Mouse (Mus musculus): ENCODE measurements around the gene Lnp1. TPM values are rescaled to one million over a fixed set of nuclear protein-coding genes. Genes with fewer than 3 reads are reported as not detected.
"Not testable (repeated sequence)": the region's sequence is repeated elsewhere in the genome, so short reads cannot be mapped to it uniquely, and the experiment has no call there.

The Lnp1 gene
- polyA plus RNA-seq (2015; fragmentation: Nextera tagmentation; extraction: Ambion mirVana), result 0.40 TPM in 1 of 2 replicates, not detected in the other

- Histone ChIP-seq H3K4me1 (replicated peaks; ENCODE audit: control insufficient read depth, insufficient read depth, low read length) (no peaks in the 10 kb centered on the region), H3K4me3 (ENCODE audit: low read length) (no peak within 1 kb of the TSS), H3K36me3 (ENCODE audit: control insufficient read depth, insufficient read depth, low read length) (no peaks in the 10 kb centered on the region), H3K27ac (ENCODE audit: low read length) (no peak within 1 kb of the TSS), H3K9me3 (ENCODE audit: control insufficient read depth, low read length) (no peaks in the 10 kb centered on the region), H3K4me2 (ENCODE audit: low read depth, low read length) (no peak within 1 kb of the TSS), H3K27me3 (ENCODE audit: control insufficient read depth, insufficient read depth, low read depth, low read length) (no peaks in the 10 kb centered on the region), H3K9ac (ENCODE audit: low read length) (no peak within 1 kb of the TSS)
- no peak for ATAC-seq (ENCODE audit: low read depth)
- 47% methylated on average over 3 of the region's 3 CpGs for WGBS
Measured at GRCm38 (mm10) chr16:56928023-56928422, at the start of gene Lnp1. Lnp1 (minus strand) TSS chr16:56928061.

GRCm38 (mm10) chr16:56974646-56975045 lies 46.8 kb upstream of the Lnp1 start:
- H3K4me2 ChIP-seq (ENCODE audit: low read depth, low read length), result no peak overlapping the region
- ATAC-seq (ENCODE audit: low read depth), result no peak
- H3K4me3 ChIP-seq (ENCODE audit: low read length), result no peak overlapping the region
- 29% methylated on average over 3 of the region's 3 CpGs for WGBS
- H3K27me3 ChIP-seq (ENCODE audit: control insufficient read depth, insufficient read depth, low read depth, low read length), result no peaks in the 10 kb centered on the region
- H3K36me3 ChIP-seq (ENCODE audit: control insufficient read depth, insufficient read depth, low read length), result no peaks in the 10 kb centered on the region
- H3K27ac ChIP-seq (ENCODE audit: low read length), result no peak overlapping the region
- no peaks in the 10 kb centered on the region for H3K4me1 ChIP-seq (replicated peaks; ENCODE audit: control insufficient read depth, insufficient read depth, low read length)
- H3K9ac ChIP-seq (ENCODE audit: low read length), result no peak overlapping the region
- no peaks in the 10 kb centered on the region for H3K9me3 ChIP-seq (ENCODE audit: control insufficient read depth, low read length)

GRCm38 (mm10) chr16:56958311-56958710 lies 30.4 kb upstream of the Lnp1 start:
- H3K27me3 ChIP-seq (ENCODE audit: control insufficient read depth, insufficient read depth, low read depth, low read length); ATAC-seq (ENCODE audit: low read depth); H3K4me1 ChIP-seq (replicated peaks; ENCODE audit: control insufficient read depth, insufficient read depth, low read length); H3K36me3 ChIP-seq (ENCODE audit: control insufficient read depth, insufficient read depth, low read length); H3K4me2 ChIP-seq (ENCODE audit: low read depth, low read length); H3K9me3 ChIP-seq (ENCODE audit: control insufficient read depth, low read length); H3K27ac ChIP-seq (ENCODE audit: low read length); H3K4me3 ChIP-seq (ENCODE audit: low read length); H3K9ac ChIP-seq (ENCODE audit: low read length): not testable (repeated sequence)
- WGBS, result 89% methylated on average over 2 of the region's 2 CpGs

GRCm38 (mm10) chr16:56949085-56949484 lies 21.2 kb upstream of the Lnp1 start:
- H3K4me2 ChIP-seq (ENCODE audit: low read depth, low read length), result no peak overlapping the region
- no peak overlapping the region for H3K27ac ChIP-seq (ENCODE audit: low read length)
- ATAC-seq (ENCODE audit: low read depth), result no peak
- no peaks in the 10 kb centered on the region for H3K36me3 ChIP-seq (ENCODE audit: control insufficient read depth, insufficient read depth, low read length)
- H3K9ac ChIP-seq (ENCODE audit: low read length), result no peak overlapping the region
- H3K9me3 ChIP-seq (ENCODE audit: control insufficient read depth, low read length), result no peaks in the 10 kb centered on the region
- H3K4me3 ChIP-seq (ENCODE audit: low read length), result no peak overlapping the region
- no peaks in the 10 kb centered on the region for H3K27me3 ChIP-seq (ENCODE audit: control insufficient read depth, insufficient read depth, low read depth, low read length)
- H3K4me1 ChIP-seq (replicated peaks; ENCODE audit: control insufficient read depth, insufficient read depth, low read length), result no peaks in the 10 kb centered on the region
- WGBS, result 82% methylated on average over 5 of the region's 5 CpGs

GRCm38 (mm10) chr16:56942341-56942740 lies 14.5 kb upstream of the Lnp1 start:
- Histone ChIP-seq H3K27ac (ENCODE audit: low read length) (no peak overlapping the region), H3K9ac (ENCODE audit: low read length) (no peak overlapping the region), H3K4me3 (ENCODE audit: low read length) (no peak overlapping the region), H3K9me3 (ENCODE audit: control insufficient read depth, low read length) (no peaks in the 10 kb centered on the region), H3K4me2 (ENCODE audit: low read depth, low read length) (no peak overlapping the region), H3K4me1 (replicated peaks; ENCODE audit: control insufficient read depth, insufficient read depth, low read length) (no peaks in the 10 kb centered on the region), H3K36me3 (ENCODE audit: control insufficient read depth, insufficient read depth, low read length) (no peaks in the 10 kb centered on the region), H3K27me3 (ENCODE audit: control insufficient read depth, insufficient read depth, low read depth, low read length) (no peaks in the 10 kb centered on the region)
- ATAC-seq (ENCODE audit: low read depth), result no peak
- WGBS, result 73% methylated on average over 2 of the region's 2 CpGs

- Histone ChIP-seq H3K9ac (ENCODE audit: low read length) (no peak overlapping the region), H3K9me3 (ENCODE audit: control insufficient read depth, low read length) (no peaks in the 10 kb centered on the region), H3K27ac (ENCODE audit: low read length) (no peak overlapping the region), H3K4me3 (ENCODE audit: low read length) (no peak overlapping the region), H3K36me3 (ENCODE audit: control insufficient read depth, insufficient read depth, low read length) (no peaks in the 10 kb centered on the region), H3K4me1 (replicated peaks; ENCODE audit: control insufficient read depth, insufficient read depth, low read length) (no peaks in the 10 kb centered on the region), H3K27me3 (ENCODE audit: control insufficient read depth, insufficient read depth, low read depth, low read length) (no peaks in the 10 kb centered on the region), H3K4me2 (ENCODE audit: low read depth, low read length) (no peak overlapping the region)
- WGBS, result 13% methylated on average over 8 of the region's 8 CpGs
- peak; percentile 51; the same call in 1 of the 2 replicates for ATAC-seq (ENCODE audit: low read depth)
Measured at GRCm38 (mm10) chr16:56920102-56920657, 7.7 kb downstream of the Lnp1 start.

GRCm38 (mm10) chr16:56917230-56917629 lies 10.6 kb downstream of the Lnp1 start:
- H3K9me3 ChIP-seq (ENCODE audit: control insufficient read depth, low read length), result no peaks in the 10 kb centered on the region
- H3K36me3 ChIP-seq (ENCODE audit: control insufficient read depth, insufficient read depth, low read length), result no peaks in the 10 kb centered on the region
- no peak for ATAC-seq (ENCODE audit: low read depth)
- H3K4me2 ChIP-seq (ENCODE audit: low read depth, low read length), result no peak overlapping the region
- H3K4me1 ChIP-seq (replicated peaks; ENCODE audit: control insufficient read depth, insufficient read depth, low read length), result no peaks in the 10 kb centered on the region
- H3K27ac ChIP-seq (ENCODE audit: low read length), result no peak overlapping the region
- WGBS, result 81% methylated on average over 7 of the region's 7 CpGs
- no peaks in the 10 kb centered on the region for H3K27me3 ChIP-seq (ENCODE audit: control insufficient read depth, insufficient read depth, low read depth, low read length)
- H3K9ac ChIP-seq (ENCODE audit: low read length), result no peak overlapping the region
- H3K4me3 ChIP-seq (ENCODE audit: low read length), result no peak overlapping the region

GRCm38 (mm10) chr16:56908986-56909385 lies 18.9 kb downstream of the Lnp1 start:
- no peak overlapping the region for H3K27ac ChIP-seq (ENCODE audit: low read length)
- no peaks in the 10 kb centered on the region for H3K9me3 ChIP-seq (ENCODE audit: control insufficient read depth, low read length)
- no peaks in the 10 kb centered on the region for H3K36me3 ChIP-seq (ENCODE audit: control insufficient read depth, insufficient read depth, low read length)
- no peak overlapping the region for H3K9ac ChIP-seq (ENCODE audit: low read length)
- H3K4me1 ChIP-seq (replicated peaks; ENCODE audit: control insufficient read depth, insufficient read depth, low read length), result no peaks in the 10 kb centered on the region
- H3K4me3 ChIP-seq (ENCODE audit: low read length), result no peak overlapping the region
- no peaks in the 10 kb centered on the region for H3K27me3 ChIP-seq (ENCODE audit: control insufficient read depth, insufficient read depth, low read depth, low read length)
- H3K4me2 ChIP-seq (ENCODE audit: low read depth, low read length), result no peak overlapping the region
- ATAC-seq (ENCODE audit: low read depth), result no peak
- 32% methylated on average over 5 of the region's 5 CpGs for WGBS

- not testable (repeated sequence) for H3K9me3 ChIP-seq (ENCODE audit: control insufficient read depth, low read length); H3K4me3 ChIP-seq (ENCODE audit: low read length); H3K27me3 ChIP-seq (ENCODE audit: control insufficient read depth, insufficient read depth, low read depth, low read length); H3K9ac ChIP-seq (ENCODE audit: low read length); H3K27ac ChIP-seq (ENCODE audit: low read length); H3K36me3 ChIP-seq (ENCODE audit: control insufficient read depth, insufficient read depth, low read length); H3K4me1 ChIP-seq (replicated peaks; ENCODE audit: control insufficient read depth, insufficient read depth, low read length); H3K4me2 ChIP-seq (ENCODE audit: low read depth, low read length); ATAC-seq (ENCODE audit: low read depth)
- 52% methylated on average over 3 of the region's 3 CpGs for WGBS
Measured at GRCm38 (mm10) chr16:56902206-56902605, 25.7 kb downstream of the Lnp1 start.

GRCm38 (mm10) chr16:56891583-56891982 lies 36.3 kb downstream of the Lnp1 start:
- no peaks in the 10 kb centered on the region for H3K9me3 ChIP-seq (ENCODE audit: control insufficient read depth, low read length)
- 80% methylated on average over 5 of the region's 5 CpGs for WGBS
- H3K9ac ChIP-seq (ENCODE audit: low read length), result no peak overlapping the region
- ATAC-seq (ENCODE audit: low read depth), result no peak
- H3K4me3 ChIP-seq (ENCODE audit: low read length), result no peak overlapping the region
- no peaks in the 10 kb centered on the region for H3K27me3 ChIP-seq (ENCODE audit: control insufficient read depth, insufficient read depth, low read depth, low read length)
- no peak overlapping the region for H3K4me2 ChIP-seq (ENCODE audit: low read depth, low read length)
- no peaks in the 10 kb centered on the region for H3K36me3 ChIP-seq (ENCODE audit: control insufficient read depth, insufficient read depth, low read length)
- no peaks in the 10 kb centered on the region for H3K4me1 ChIP-seq (replicated peaks; ENCODE audit: control insufficient read depth, insufficient read depth, low read length)
- H3K27ac ChIP-seq (ENCODE audit: low read length), result no peak overlapping the region

Measured in lung, embryonic 16.5 days (tissue).